Mouse (Mus musculus): ENCODE results near the gene Nkrf.
"Not testable (repeated sequence)": the region's sequence is repeated elsewhere in the genome, so short reads cannot be mapped to it uniquely, and the experiment has no call there.

Nkrf gene

GRCm38 (mm10) chrX:36902321-36903114 lies at the start of gene Nkrf:
Gene Nkrf, minus strand, starts transcription at chrX:36902899.
- no peak for DNase-seq (ENCODE audit: low spot score)

GRCm38 (mm10) chrX:36941106-36941505 lies 38.4 kb upstream of the Nkrf start:
- DNase-seq (ENCODE audit: low spot score): no peak

- DNase-seq (ENCODE audit: low spot score): no peak
Measured at GRCm38 (mm10) chrX:36939806-36940413, 37.2 kb upstream of the Nkrf start.

GRCm38 (mm10) chrX:36935326-36935966 lies 32.7 kb upstream of the Nkrf start:
- DNase-seq (ENCODE audit: low spot score): no peak

GRCm38 (mm10) chrX:36930574-36930973 lies 27.9 kb upstream of the Nkrf start:
- DNase-seq (ENCODE audit: low spot score): no peak

- no peak for DNase-seq (ENCODE audit: low spot score)
Measured at GRCm38 (mm10) chrX:36929694-36930093, 27.0 kb upstream of the Nkrf start.

- DNase-seq (ENCODE audit: low spot score): no peak
Measured at GRCm38 (mm10) chrX:36928791-36929190, 26.1 kb upstream of the Nkrf start.

GRCm38 (mm10) chrX:36921346-36921745 lies 18.6 kb upstream of the Nkrf start:
- no peak for DNase-seq (ENCODE audit: low spot score)

GRCm38 (mm10) chrX:36917749-36918148 lies 15.1 kb upstream of the Nkrf start:
- no peak for DNase-seq (ENCODE audit: low spot score)

- no peak for DNase-seq (ENCODE audit: low spot score)
Measured at GRCm38 (mm10) chrX:36911343-36911742, 8.6 kb upstream of the Nkrf start.

- DNase-seq (ENCODE audit: low spot score): no peak
Measured at GRCm38 (mm10) chrX:36906539-36906938, 3.8 kb upstream of the Nkrf start.

- peak; percentile 87 for DNase-seq (ENCODE audit: low spot score)
Measured at GRCm38 (mm10) chrX:36903115-36903768, 543 bp upstream of the Nkrf start.

GRCm38 (mm10) chrX:36901655-36902054 lies 1.0 kb downstream of the Nkrf start:
- no peak for DNase-seq (ENCODE audit: low spot score)

GRCm38 (mm10) chrX:36898931-36899330 lies 3.8 kb downstream of the Nkrf start:
- not testable (repeated sequence) for DNase-seq (ENCODE audit: low spot score)

- no peak for DNase-seq (ENCODE audit: low spot score)
Measured at GRCm38 (mm10) chrX:36884719-36885118, 18.0 kb downstream of the Nkrf start.

- no peak for DNase-seq (ENCODE audit: low spot score)
Measured at GRCm38 (mm10) chrX:36874704-36875128, 28.0 kb downstream of the Nkrf start.

- DNase-seq (ENCODE audit: low spot score): peak; percentile 25
Measured at GRCm38 (mm10) chrX:36874178-36874696, 28.5 kb downstream of the Nkrf start.

GRCm38 (mm10) chrX:36873765-36874164 lies 28.9 kb downstream of the Nkrf start, which contains the start of the genes Ube2a and C330007P06Rik:
Gene Ube2a, plus strand, starts transcription at chrX:36873900.
Gene C330007P06Rik, minus strand, starts transcription at chrX:36874111.
- no peak for DNase-seq (ENCODE audit: low spot score)

- no peak for DNase-seq (ENCODE audit: low spot score)
Measured at GRCm38 (mm10) chrX:36870372-36870771, 32.3 kb downstream of the Nkrf start.

GRCm38 (mm10) chrX:36864609-36865328 lies 37.9 kb downstream of the Nkrf start:
- no peak for DNase-seq (ENCODE audit: low spot score)
